Mouse (Mus musculus) heart, adult 2 months (tissue): ENCODE measurements around the gene Gm21887.
"Not testable (repeated sequence)": the region's sequence is repeated elsewhere in the genome, so short reads cannot be mapped to it uniquely, and the experiment has no call there.

Experiments used
- CTCF ChIP-seq: fragments of 200-600 bp; IDR thresholded peaks from 2 replicates; pipeline ENCODE4 v1.8.1; 2022; ENCODE audit warnings: antibody characterized with exemption, mild to moderate bottlenecking, moderate library complexity
- EP300 ChIP-seq: fragments of 200-500 bp; IDR thresholded peaks from 2 replicates; pipeline ENCODE4 v1.6.1; 2011; ENCODE audit warnings: low read depth, low read length, control low read depth; ENCODE audit not compliant: insufficient read depth
- POLR2A ChIP-seq: fragments of 200-500 bp; IDR thresholded peaks from 2 replicates; pipeline ENCODE4 v1.6.1; 2011; ENCODE audit warnings: mild to moderate bottlenecking, low read depth, low read length, control low read depth; ENCODE audit not compliant: insufficient read depth

- TF ChIP-seq CTCF, POLR2A, EP300: not testable (repeated sequence)
These were observed 24.6 kb upstream of the Gm21887 start for GRCm38 (mm10) chrX:169984853-169985252.
